Mouse (Mus musculus) adrenal gland, postnatal 36 days (tissue): Measurements from ENCODE around the gene Ptpn13. TPM values are rescaled to one million over a fixed set of nuclear protein-coding genes. Genes with fewer than 3 reads are reported as not detected.
A peak's percentile ranks its signal among the peaks of the same experiment; 100 is the strongest.

ENCODE experiments used
- DNase-seq, 2 experiments: peaks; one replicate each; pipeline ENCODE4 v3.0.0; 2021; ENCODE audit warnings: mixed read lengths in 1 of 2
- total RNA-seq, 2 experiments: library from RNA; stranded (reverse); gene quantifications; 2 replicates each; pipeline ENCODE4 v1.2.3; 2021

The Ptpn13 gene
- total RNA-seq, 2 experiments from 2014 or later = 18.7 to 42.8 TPM

GRCm38 (mm10) chr5:103517641-103518040, 92.6 kb downstream of the Ptpn13 start:
- DNase-seq = no peak

- DNase-seq = peak; percentile 84 to 85
Measured at GRCm38 (mm10) chr5:103518797-103519468, 93.9 kb downstream of the Ptpn13 start.

DNA sequence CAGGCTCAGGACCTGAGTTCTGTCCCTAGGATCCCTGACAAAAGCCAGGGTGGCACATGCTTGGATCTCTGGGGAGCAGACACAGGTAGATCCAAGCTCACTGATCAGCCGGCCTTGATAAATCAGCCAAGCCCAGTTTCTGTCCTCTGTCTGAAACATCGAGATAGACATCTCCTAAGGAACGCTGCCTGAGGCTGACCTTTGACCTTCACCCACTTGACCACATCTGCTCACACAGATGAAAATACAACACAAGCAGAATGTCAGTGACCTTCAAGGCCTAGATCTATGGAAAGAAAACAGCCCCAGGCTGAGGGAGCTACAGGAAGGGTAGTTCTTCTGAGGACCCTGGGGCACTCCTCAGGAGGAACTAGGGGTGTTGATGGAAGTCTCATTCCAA, 97.4 kb downstream of the Ptpn13 start:
- no peak for DNase-seq

- DNase-seq = peak; percentile 35 to 39
Measured at GRCm38 (mm10) chr5:103526668-103527436, 101.9 kb downstream of the Ptpn13 start.

GRCm38 (mm10) chr5:103527437-103527718, 102.4 kb downstream of the Ptpn13 start:
- peak; percentile 32 to 45 for DNase-seq

DNA sequence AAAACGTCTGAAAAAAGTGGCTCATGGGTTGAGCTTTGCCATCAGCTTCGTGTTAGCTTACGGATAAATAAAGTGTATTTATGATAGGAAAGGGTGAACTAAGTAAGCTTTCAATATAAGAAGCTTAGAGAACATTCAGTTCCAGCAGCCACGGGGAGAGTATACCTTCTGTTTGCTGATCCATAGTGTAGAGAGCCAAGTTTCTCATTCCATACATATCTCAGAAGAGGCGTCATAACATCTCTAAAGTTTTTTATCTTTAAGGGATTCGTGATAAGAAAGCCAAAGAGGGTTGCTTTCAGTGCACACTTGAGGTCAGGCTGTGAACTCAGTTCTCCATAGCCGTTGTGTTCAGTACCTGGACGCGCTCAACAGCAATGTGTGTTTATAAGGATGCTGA, 105.2 kb downstream of the Ptpn13 start:
- DNase-seq = no peak

DNA sequence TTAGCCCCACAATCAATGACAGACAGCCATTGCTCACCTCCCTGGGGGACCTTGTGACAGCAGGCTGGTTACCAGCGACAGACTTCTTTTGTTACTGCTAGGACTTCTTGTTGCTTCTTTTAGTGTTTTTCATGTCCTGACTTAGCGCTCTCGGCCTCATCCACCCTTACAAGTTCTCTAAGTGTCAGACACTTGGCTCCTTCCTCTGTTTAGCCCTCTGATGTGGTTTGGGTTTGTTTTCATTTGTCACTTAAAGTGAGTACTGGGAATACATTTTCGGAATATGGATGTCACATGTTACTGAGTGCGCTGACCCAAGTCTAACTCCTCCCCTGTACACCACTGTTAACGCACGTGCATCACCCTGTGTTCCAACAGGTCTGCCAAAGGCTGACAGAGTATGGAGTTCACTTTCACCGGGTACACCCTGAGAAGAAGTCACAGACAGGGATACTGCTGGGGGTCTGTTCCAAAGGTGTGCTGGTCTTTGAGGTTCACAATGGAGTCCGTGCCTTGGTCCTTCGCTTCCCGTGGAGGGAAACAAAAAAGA, 107.9 kb downstream of the Ptpn13 start:
- DNase-seq = no peak

GRCm38 (mm10) chr5:103534454-103534853, 109.5 kb downstream of the Ptpn13 start:
- DNase-seq = no peak

GRCm38 (mm10) chr5:103537429-103537828, 112.4 kb downstream of the Ptpn13 start:
- DNase-seq = no peak

DNA sequence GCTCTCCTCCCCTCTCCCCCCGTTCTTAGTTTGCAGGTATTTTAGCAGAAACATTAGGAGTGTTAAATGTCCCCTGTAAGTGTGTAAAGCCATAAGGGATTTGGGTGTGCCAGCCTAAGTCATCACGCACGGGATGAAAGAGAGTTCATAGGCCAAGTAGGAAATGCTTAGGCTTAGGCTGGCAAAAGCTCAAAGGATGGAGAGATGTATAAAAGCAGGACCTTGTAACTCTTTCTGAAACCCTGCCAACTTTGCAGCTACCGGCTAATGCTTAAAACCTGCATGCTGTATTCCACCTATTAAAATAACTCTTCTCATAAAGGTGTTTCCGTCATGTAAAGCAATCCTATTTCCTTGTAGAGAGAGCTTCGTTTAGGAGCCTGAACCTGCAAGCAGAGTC, 115.6 kb downstream of the Ptpn13 start:
- DNase-seq = no peak

DNA sequence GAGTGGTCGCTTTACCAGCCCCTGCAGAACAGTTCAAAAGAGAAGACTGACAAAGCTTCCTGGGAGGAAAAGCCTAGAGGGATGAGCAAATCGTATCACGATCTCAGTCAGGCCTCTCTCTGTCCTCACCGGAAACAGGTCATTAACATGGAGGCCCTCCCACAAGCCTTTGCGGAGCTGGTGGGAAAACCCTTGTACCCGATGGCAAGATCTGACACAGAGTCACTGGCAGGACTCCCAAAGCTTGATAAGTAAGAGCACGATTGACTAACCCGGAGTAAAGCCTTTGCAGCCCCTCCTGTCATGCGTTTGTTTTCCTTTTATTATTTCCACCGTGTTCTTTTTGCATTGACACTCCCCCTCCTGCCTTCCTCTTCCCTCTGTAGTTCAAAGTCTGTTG, 116.1 kb downstream of the Ptpn13 start:
- no peak for DNase-seq

GRCm38 (mm10) chr5:103541542-103541941, 116.5 kb downstream of the Ptpn13 start:
- no peak for DNase-seq

DNA sequence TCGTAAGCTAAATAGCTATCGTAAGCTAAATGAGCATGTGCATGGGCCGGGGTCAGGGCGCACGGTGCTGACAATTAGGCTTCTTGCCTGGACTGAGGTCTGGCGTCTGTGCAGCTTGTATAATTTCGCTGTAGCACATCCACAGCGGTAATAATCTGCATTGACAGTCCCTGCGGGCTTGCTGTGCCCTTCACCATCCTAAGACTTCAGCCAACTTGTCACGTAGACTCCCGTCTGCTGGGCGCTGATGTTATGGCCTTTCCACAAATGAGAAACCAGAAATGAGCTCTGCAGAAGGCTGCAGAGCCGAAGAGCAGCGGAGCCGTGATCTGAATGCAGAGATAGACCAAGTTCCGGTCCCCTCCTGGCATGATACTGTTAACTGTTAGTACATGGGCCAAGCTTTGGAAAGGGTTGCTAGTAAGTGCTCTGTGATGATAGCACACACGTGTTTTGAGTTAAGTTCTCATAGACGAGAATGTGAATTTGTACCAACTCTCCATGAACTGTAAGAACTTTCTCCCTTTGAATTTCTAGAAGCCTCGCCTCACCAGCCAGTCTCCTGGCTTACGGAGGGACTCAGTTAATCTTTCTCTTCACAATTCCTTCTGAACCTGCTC, 120.5 kb downstream of the Ptpn13 start:
- no peak for DNase-seq

DNA sequence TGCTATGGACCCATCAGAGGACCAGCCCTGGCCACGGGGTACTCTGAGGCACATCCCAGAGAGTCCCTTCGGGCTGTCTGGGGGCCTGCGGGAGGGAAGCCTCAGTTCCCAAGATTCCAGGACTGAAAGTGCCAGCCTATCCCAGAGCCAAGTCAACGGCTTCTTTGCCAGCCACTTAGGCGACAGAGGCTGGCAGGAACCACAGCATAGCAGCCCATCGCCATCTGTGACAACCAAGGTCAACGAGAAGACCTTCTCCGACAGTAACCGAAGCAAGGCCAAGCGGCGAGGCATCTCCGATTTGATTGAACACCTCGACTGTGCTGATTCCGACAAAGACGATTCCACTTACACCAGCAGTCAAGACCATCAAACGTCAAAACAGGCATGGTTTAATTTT, 129.8 kb downstream of the Ptpn13 start:
- DNase-seq = peak; percentile 7 to 8

- DNase-seq = no peak
Measured at GRCm38 (mm10) chr5:103560546-103560945, 135.6 kb downstream of the Ptpn13 start.

- no peak for DNase-seq
Measured at GRCm38 (mm10) chr5:103568034-103568433, 143.0 kb downstream of the Ptpn13 start.

- peak; percentile 23 to 27 for DNase-seq
Measured at GRCm38 (mm10) chr5:103569446-103569845, 144.5 kb downstream of the Ptpn13 start.

GRCm38 (mm10) chr5:103579680-103580420, 154.9 kb downstream of the Ptpn13 start:
- DNase-seq = peak; percentile 8 to 15

- DNase-seq = peak; percentile 37 to 47
Measured at GRCm38 (mm10) chr5:103587219-103587618, 162.2 kb downstream of the Ptpn13 start.

DNA sequence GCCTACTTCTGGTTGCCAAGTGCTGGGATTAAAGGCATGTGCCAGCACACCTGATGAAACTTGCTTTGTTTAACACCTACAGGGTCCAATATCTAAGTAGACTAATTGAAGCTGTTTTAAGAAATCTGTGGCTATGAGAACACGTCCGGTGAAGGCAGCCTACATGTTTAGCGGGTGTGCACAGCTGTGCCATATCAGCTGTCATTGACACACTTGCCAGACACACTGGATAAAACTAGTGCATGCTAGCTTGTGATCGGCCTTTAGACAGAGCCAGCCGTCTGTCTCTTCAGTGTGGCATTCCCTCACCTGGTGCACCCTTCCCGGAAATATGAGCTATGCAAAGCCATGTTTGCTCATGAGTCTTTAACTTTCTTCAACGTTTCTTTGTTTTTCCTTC, 166.9 kb downstream of the Ptpn13 start:
- DNase-seq = no peak

DNA sequence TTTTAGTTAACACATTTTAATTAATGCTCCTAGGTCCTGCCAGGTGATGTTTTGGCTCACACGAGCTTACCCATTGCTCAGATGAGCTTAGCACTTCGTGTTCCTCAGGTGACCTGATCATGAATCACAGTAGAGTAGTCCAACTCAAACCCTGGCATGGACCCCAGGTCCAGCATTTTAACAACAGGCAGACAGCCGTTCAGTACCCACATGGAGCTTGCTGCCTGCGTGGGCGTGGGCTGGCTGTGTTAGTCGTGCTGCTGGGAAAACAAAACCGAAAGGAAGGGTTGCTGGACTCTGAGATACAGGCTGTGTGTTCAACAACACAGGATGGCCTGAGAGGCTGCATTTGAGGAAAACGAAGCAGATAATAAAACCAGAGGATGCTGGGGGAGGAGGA, 167.7 kb downstream of the Ptpn13 start:
- DNase-seq = no peak

DNA sequence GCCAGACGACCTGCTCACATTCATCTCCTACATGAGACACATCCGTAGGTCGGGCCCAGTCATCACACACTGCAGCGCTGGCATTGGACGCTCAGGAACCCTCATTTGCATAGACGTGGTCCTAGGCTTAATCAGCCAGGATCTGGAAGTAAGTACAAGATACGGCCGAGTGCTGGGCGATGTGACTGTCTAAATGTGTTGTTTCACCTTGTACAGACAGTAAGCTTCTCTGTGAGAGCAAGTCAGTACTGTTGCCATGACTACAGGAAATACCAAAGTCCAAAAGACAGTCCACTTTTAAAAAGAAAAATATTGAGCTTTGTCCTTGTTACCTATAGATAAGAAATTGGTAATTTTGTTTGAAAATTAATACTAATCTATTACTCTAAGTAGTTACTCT, 168.6 kb downstream of the Ptpn13 start:
- no peak for DNase-seq
